Mouse (Mus musculus): Measurements from ENCODE around the gene Gprc5d.

The Gprc5d gene

GRCm38 (mm10) chr6:135066795-135067445, 51.2 kb downstream of the Gprc5d start:
- no peak for DNase-seq

DNA sequence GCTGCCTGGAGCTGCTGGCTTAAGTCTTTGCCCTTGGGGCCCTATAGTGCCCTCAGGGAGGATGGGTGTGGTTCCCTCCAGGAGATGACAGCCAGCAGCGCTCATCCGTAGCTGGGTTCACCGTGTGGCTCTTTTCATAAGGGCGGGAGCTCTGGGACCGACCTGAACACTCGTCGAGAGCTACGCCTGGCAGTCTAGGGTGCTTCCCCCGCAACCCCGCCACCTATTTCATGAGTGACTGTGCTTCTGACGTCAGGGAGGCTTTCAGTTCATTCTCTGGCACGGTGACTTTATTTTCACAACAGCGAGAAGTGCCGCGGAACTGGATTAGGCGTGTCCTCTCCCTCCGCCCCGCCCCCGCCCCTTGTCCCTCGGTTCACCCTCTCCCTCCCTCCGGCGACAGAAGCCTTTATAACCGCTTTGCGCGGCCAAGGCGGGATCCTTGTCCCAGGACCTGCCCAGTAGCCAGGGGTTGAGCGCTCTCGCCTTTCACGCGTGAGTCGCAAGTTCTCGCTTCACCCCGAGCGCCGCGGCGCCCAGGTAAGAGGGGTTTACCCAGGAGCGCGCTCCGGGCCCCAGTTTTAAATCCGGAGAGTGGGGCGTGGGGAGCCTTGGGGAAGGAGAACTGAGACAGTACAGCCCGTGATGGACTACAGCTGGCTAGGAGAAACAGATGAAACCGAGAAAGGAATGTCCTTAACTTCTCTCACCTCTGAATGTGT, 52.7 kb downstream of the Gprc5d start, which contains the start of gene Gprc5a:
Gprc5a (plus strand) TSS at position 416 of the 722 bp plus-strand sequence.
- no peak for DNase-seq

DNA sequence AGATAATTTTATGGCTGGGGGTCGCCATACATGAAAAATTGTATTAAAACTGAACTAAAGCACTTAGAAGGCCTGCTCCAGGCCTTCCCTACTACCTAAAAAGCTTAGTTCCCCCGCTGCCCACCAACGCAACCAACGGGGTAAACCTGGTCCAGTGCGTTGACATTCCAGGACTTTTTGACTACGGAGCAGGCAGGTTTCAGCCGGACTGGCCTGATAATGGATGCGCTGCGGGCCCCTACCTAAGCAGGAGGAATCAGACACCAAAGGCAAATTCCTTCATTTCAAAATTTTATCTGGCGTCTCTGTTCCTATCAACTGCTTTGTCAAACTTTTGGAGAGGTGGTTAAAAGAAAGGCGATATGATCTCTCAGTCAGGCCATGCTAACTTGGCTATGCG, 53.5 kb downstream of the Gprc5d start:
- no peak for DNase-seq

DNA sequence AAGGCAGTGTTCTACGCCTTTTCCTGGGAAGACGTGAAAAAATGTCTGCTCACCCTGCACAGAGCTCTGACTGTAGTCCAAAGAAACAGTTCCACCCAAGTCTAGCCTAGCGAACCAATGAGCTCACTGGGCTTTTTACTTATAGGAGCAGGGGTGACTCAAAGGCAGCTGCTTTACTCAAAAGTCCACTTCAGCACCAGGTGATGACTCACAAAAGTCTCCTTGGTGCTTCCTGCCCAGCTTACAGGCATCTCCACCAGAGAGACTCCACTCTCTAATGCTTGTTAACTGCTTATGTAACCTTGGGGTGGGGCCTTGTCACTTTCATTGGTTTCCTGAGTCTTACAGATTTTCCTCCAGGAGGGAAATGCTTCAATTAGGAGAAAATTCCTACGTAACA, 57.4 kb downstream of the Gprc5d start:
- no peak for DNase-seq
